Mouse (Mus musculus) lung, postnatal 10 days (tissue): ENCODE data around the gene Cfap57.
A peak's percentile ranks its signal among the peaks of the same experiment; 100 is the strongest.
"Not testable (repeated sequence)": the region's sequence is repeated elsewhere in the genome, so short reads cannot be mapped to it uniquely, and the experiment has no call there.

Source experiments
- DNase-seq: peaks from one replicate; pipeline ENCODE4 v3.0.0; 2021

Gene Cfap57

GRCm38 (mm10) chr4:118517497-118518146, 103.0 kb downstream of the Cfap57 start:
- no peak for DNase-seq

GRCm38 (mm10) chr4:118516699-118517496, 103.7 kb downstream of the Cfap57 start:
- DNase-seq: peak; percentile 49

- DNase-seq: peak; percentile 45
Observed at GRCm38 (mm10) chr4:118509050-118509449, 111.5 kb downstream of the Cfap57 start.

GRCm38 (mm10) chr4:118507171-118507570, 113.4 kb downstream of the Cfap57 start:
- DNase-seq: not testable (repeated sequence)

GRCm38 (mm10) chr4:118505551-118505950, 115.0 kb downstream of the Cfap57 start:
- peak; percentile 64 for DNase-seq
